Mouse (Mus musculus): ENCODE results near the gene Hp1bp3.

The Hp1bp3 gene

DNA sequence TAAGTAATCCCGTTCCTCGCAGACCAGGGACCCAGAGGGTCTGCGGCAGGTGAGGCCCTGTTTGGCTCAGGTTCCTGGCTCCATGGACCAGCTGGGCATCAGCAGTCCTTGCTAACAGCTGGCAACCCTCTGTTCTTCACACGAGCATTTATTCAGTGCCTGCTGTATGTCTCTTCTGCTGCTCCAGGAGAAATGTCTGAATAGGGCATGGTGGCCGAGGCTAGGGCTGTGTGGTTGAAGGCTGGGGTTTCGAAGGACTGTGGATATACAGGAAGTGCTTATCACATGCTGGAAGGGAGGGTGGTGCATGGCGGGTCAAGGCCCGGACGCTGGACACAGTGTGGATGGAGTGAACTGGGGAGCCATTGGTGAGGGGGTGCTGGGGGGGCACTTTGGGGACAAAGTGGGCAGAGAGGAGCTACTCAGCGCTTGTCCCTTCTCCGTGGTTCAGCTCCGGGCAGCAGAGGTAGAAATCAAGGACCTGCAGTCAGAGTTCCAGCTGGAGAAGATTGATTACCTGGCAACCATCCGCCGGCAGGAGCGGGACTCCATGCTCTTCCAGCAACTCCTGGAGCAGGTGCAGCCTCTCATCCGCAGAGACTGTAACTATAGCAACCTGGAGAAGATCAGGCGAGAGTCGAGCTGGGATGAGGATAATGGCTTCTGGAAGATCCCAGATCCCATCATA lies 77.3 kb downstream of the Hp1bp3 start:
- no peak for ATAC-seq (ENCODE audit: insufficient number of reproducible peaks, low FRiP score, low TSS enrichment)

GRCm38 (mm10) chr4:138293949-138294550 lies 78.0 kb downstream of the Hp1bp3 start:
- no peak for ATAC-seq (ENCODE audit: insufficient number of reproducible peaks, low FRiP score, low TSS enrichment)
